Mouse (Mus musculus) lung, postnatal 0 days (tissue): Measurements from ENCODE around the gene Nme4. TPM values are rescaled to one million over a fixed set of nuclear protein-coding genes. Genes with fewer than 3 reads are reported as not detected.

Source experiments
- ATAC-seq: fragments of 200-750 bp; cut with Nextera tagmentation; 2 replicates; pipeline ENCODE4 v1.8.0; 2017; ENCODE audit warnings: moderate library complexity
- DNase-seq: peaks from one replicate; pipeline ENCODE4 v3.0.0-alpha.2; 2016; ENCODE audit warnings: low spot score
- H3K27ac ChIP-seq: fragments of 300-500 bp; sonication (generic); 2 replicates; pipeline ENCODE4 v1.5.1; 2014; ENCODE audit warnings: antibody characterized with exemption, mild to moderate bottlenecking, low read length, mixed read lengths
- H3K27me3 ChIP-seq: fragments of 300-500 bp; sonication (generic); replicated peaks from 2 replicates; pipeline ENCODE4 v1.6.1; 2014; ENCODE audit warnings: low read length, mixed read lengths; ENCODE audit not compliant: insufficient read depth
- H3K36me3 ChIP-seq: fragments of 300-500 bp; sonication (generic); 2 replicates; pipeline ENCODE4 v1.6.1; 2014; ENCODE audit warnings: low read length, mixed read lengths; ENCODE audit not compliant: insufficient read depth
- H3K4me1 ChIP-seq: fragments of 300-500 bp; sonication (generic); 2 replicates; pipeline ENCODE4 v1.6.1; 2014; ENCODE audit warnings: antibody characterized with exemption, low read depth, low read length, mixed read lengths; ENCODE audit not compliant: insufficient read depth
- H3K4me2 ChIP-seq: fragments of 300-500 bp; sonication (generic); replicated peaks from 2 replicates; pipeline ENCODE4 v1.6.1; 2014; ENCODE audit warnings: low read depth, mild to moderate bottlenecking, low read length, moderate library complexity, mixed read lengths
- H3K4me3 ChIP-seq: fragments of 300-500 bp; sonication (generic); 2 replicates; pipeline ENCODE4 v1.5.1; 2014; ENCODE audit warnings: low read depth, low read length
- H3K9ac ChIP-seq: fragments of 300-500 bp; sonication (generic); replicated peaks from 2 replicates; pipeline ENCODE4 v1.6.1; 2014; ENCODE audit warnings: low read depth, mild to moderate bottlenecking
- H3K9me3 ChIP-seq: fragments of 300-500 bp; sonication (generic); 2 replicates; pipeline ENCODE4 v1.6.1; 2016; ENCODE audit warnings: low read length, mixed read lengths
- CTCF ChIP-seq: IDR thresholded peaks from 2 replicates; pipeline ENCODE4 v1.5.1; 2016; ENCODE audit warnings: antibody characterized with exemption, mild to moderate bottlenecking
- EP300 ChIP-seq: IDR thresholded peaks from 2 replicates; pipeline ENCODE4 v1.6.1; 2016; ENCODE audit warnings: antibody characterized with exemption, mild to moderate bottlenecking, control low read depth
- WGBS: fragments of 180-500 bp; shearing (Covaris S2); extraction: QIAGEN DNeasy Blood & Tissue Kit; methylation state at CpG from one replicate; pipeline ENCODE4 v1.1.7; 2014; 5-methylcytosine and 5-hydroxymethylcytosine counted together
- polyA plus RNA-seq: library from polyadenylated mRNA; unstranded; fragments of >200 nt; fragmentation: Nextera tagmentation; extraction: Ambion mirVana; gene quantifications from 2 replicates; pipeline ENCODE4 v1.2.1, GENCODE M21; 2015

Gene Nme4
- polyA plus RNA-seq, 1 experiment from 2014 or later = 9.2 TPM

GRCm38 (mm10) chr17:26122431-26123140 lies 27.2 kb upstream of the Nme4 start:
- H3K4me3 ChIP-seq = no peak overlapping the region
- WGBS = 49% methylated on average over 5 of the region's 5 CpGs
- ATAC-seq (no peak), DNase-seq (no peak)
- no peak overlapping the region for H3K4me2 ChIP-seq
- H3K4me1 ChIP-seq = peaks cover 7% of the 10 kb centered on the region
- H3K9me3 ChIP-seq = no peaks in the 10 kb centered on the region
- H3K36me3 ChIP-seq = peaks cover 3% of the 10 kb centered on the region; the same call in 1 of the 2 replicates
- TF ChIP-seq CTCF = no peak
- no peak for TF ChIP-seq EP300
- H3K27ac ChIP-seq = no peak overlapping the region
- no peak overlapping the region for H3K9ac ChIP-seq
- H3K27me3 ChIP-seq = no peaks in the 10 kb centered on the region

GRCm38 (mm10) chr17:26119766-26120710 lies 24.6 kb upstream of the Nme4 start:
- Histone ChIP-seq H3K9ac (no peak overlapping the region), H3K27ac (no peak overlapping the region), H3K36me3 (no peaks in the 10 kb centered on the region), H3K9me3 (no peaks in the 10 kb centered on the region), H3K4me3 (no peak overlapping the region), H3K27me3 (0 out of 2 replicates have a peak, but pooled peaks cover 6% of the 10 kb centered on the region), H3K4me2 (no peak overlapping the region), H3K4me1 (peaks cover 7% of the 10 kb centered on the region)
- 38% methylated on average over 32 of the region's 33 CpGs for whole genome bisulfite sequencing
- TF ChIP-seq CTCF (peak; percentile 91), EP300 (no peak)
- DNase-seq (peak; percentile 84), ATAC-seq (peak; percentile 58)

GRCm38 (mm10) chr17:26116503-26117258 lies 21.3 kb upstream of the Nme4 start:
- 74% methylated on average over 17 of the region's 17 CpGs for WGBS
- ATAC-seq (no peak), DNase-seq (peak; percentile 31)
- Histone ChIP-seq H3K4me3 (no peak overlapping the region), H3K27me3 (peaks cover 24% of the 10 kb centered on the region), H3K27ac (no peak overlapping the region), H3K9me3 (no peaks in the 10 kb centered on the region), H3K4me2 (no peak overlapping the region), H3K36me3 (no peaks in the 10 kb centered on the region), H3K9ac (no peak overlapping the region), H3K4me1 (no peaks in the 10 kb centered on the region)
- TF ChIP-seq CTCF (no peak), EP300 (no peak)

- no peak for ATAC-seq
- Histone ChIP-seq H3K27me3 (peaks cover 29% of the 10 kb centered on the region), H3K4me1 (no peaks in the 10 kb centered on the region), H3K27ac (peak overlapping the region; percentile 2; the same call in 1 of the 2 replicates), H3K36me3 (no peaks in the 10 kb centered on the region), H3K9ac (no peak overlapping the region), H3K4me3 (no peak overlapping the region), H3K9me3 (no peaks in the 10 kb centered on the region), H3K4me2 (no peak overlapping the region)
- WGBS = 51% methylated on average over 3 of the region's 3 CpGs
- no peak for TF ChIP-seq CTCF
- no peak for TF ChIP-seq EP300
- DNase-seq = no peak
Observed at GRCm38 (mm10) chr17:26115956-26116487, 20.6 kb upstream of the Nme4 start.

- Histone ChIP-seq H3K4me3 (no peak overlapping the region), H3K4me2 (no peak overlapping the region), H3K27ac (no peak overlapping the region), H3K4me1 (no peaks in the 10 kb centered on the region), H3K9me3 (no peaks in the 10 kb centered on the region), H3K27me3 (peaks cover 29% of the 10 kb centered on the region), H3K36me3 (no peaks in the 10 kb centered on the region), H3K9ac (no peak overlapping the region)
- 49% methylated on average over 7 of the region's 7 CpGs for WGBS
- no peak for TF ChIP-seq EP300
- TF ChIP-seq CTCF = no peak
- peak; percentile 54 for ATAC-seq
- peak; percentile 75 for DNase-seq
Observed at GRCm38 (mm10) chr17:26115205-26115898, 19.9 kb upstream of the Nme4 start.
